Mouse (Mus musculus) central nervous system, embryonic 11.5 days (tissue): ENCODE measurements around the gene BC035044. TPM values are rescaled to one million over a fixed set of nuclear protein-coding genes. Genes with fewer than 3 reads are reported as not detected.

Experiments used
- polyA plus RNA-seq: library from polyadenylated mRNA; depleted of rRNA; stranded (reverse); fragments of >200 nt; gene quantifications from 2 replicates; pipeline ENCODE4 v1.2.3, GENCODE M21; 2012; rRNA removed

Gene BC035044
- 1.3 and 1.5 TPM in 2 replicates for polyA plus RNA-seq

DNA sequence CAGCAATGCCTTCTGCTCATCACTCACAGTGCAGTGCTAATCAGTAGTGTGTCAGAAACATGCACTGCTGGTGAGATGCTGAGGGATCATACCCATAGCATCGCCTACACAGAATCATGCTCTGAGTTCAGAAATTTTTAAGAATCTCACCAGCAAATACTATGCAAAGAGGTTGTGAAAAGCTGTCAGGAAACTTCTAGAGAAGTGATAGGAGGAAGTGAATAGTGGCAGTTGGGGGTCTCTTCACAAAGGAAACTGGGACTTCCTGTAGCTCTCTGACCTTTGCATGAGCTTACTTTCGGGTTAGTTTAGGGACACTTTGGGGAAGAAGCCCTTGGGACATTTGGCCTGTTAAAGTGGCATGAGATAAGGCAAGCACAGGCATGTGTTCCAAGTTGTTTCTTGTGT is at the start of gene BC035044:
Gene BC035044, minus strand, starts transcription at position 179 of the 408 bp plus-strand sequence.

GRCm38 (mm10) chr6:128934081-128934480 is 43.2 kb upstream of the BC035044 start, which contains the start of gene Clec2g:
Clec2g (plus strand) TSS chr6:128934381.

DNA sequence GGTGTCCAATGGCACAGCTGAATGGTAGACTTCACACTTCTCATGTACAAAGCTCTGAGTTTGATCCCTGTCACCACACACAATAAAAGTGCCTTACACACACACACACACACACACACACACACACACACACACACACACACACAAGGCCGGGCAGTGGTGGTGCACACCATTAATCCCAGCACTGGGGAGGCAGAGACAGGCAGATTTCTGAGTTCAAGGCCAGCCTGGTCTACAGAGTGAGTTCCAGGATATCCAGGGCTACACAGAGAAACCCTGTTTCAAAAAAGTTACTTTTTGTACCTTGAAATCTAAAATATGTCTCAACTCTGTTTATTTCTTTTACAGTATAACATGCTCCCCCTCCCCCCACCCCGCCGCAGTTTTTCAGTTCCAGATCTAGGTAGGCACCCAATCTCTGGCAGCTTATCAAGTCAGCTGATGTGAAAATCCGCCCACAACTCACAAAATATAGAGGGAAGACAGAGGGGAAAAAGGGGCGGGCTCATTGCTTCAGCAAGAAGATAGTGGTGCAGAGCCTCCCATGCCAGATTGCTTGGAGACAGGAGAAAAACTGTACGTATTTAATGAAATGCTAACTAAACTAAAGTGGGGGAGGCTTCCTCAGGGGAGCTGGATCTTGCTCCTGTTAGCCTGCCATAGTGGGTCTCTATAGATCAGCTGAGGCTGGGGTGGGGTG is 3.7 kb downstream of the BC035044 start, which contains the start of gene Clec2i:
Gene Clec2i, plus strand, starts transcription at position 498 of the 700 bp plus-strand sequence.

GRCm38 (mm10) chr6:128826132-128826531 is 64.8 kb downstream of the BC035044 start, which contains the start of the genes Gm44511 and Klrb1b:
Gm44511 (minus strand) TSS chr6:128826315.
Klrb1b (minus strand) TSS chr6:128826331.

Other genes with a start within 250 kb of the BC035044 start
- gene Clec2h, start 228.7 kb downstream of the BC035044 start, polyA plus RNA-seq, result not detected in 2 replicates
- not detected in 2 replicates for gene Klrb1, start 168.1 kb downstream of the BC035044 start, polyA plus RNA-seq
- gene Klrb1c, start 101.9 kb downstream of the BC035044 start, polyA plus RNA-seq, result 0.06 TPM in 2 replicates
- gene Gm44511, start 64.8 kb downstream of the BC035044 start, polyA plus RNA-seq, result not detected in 2 replicates
- gene Klrb1b, start 64.8 kb downstream of the BC035044 start, polyA plus RNA-seq, result 0.04 TPM in 1 of 2 replicates, not detected in the other
- gene Clec2i, start 3.5 kb downstream of the BC035044 start, polyA plus RNA-seq, result 0.09 TPM in 1 of 2 replicates, not detected in the other
- gene Clec2g, start 43.3 kb upstream of the BC035044 start, polyA plus RNA-seq, result not detected in 2 replicates
- 0.06 and 0.21 TPM in 2 replicates for gene Klrb1f, start 154.8 kb upstream of the BC035044 start, polyA plus RNA-seq
- not detected in 2 replicates for gene Clec2e, start 209.8 kb upstream of the BC035044 start, polyA plus RNA-seq